Comparison of ENCODE assay signal across 8 mouse cellular contexts in genomic region chr13:92828820-92829219, GRCm38 (mm10). TPM values are rescaled to one million over a fixed set of nuclear protein-coding genes. Genes with fewer than 3 reads are reported as not detected.
DNase-seq lines count a peak whose midpoint lies in the region; ATAC-seq and TF ChIP-seq lines count a peak whose summit lies in the region.
"Had no signal": no experiment of that assay in that cellular context is flagged by ENCODE, and none has a peak within 500 bp of the region (broad histone marks: within the 10 kb centered on the region; RNA-seq: fewer than 3 reads in every experiment).

No protein-coding gene starts in this region.

- H3K9ac ChIP-seq in hindbrain, postnatal 0 days (replicated peaks; ENCODE audit: low read length) = no peak overlapping the region
- H3K9ac ChIP-seq in stomach, postnatal 0 days (ENCODE audit: low read length) = no peak overlapping the region

- H3K4me1 ChIP-seq in hindbrain, postnatal 0 days (ENCODE audit: insufficient read depth, low read length) = no peaks in the 10 kb centered on the region
- no peaks in the 10 kb centered on the region for H3K4me1 ChIP-seq in stomach, postnatal 0 days (replicated peaks; ENCODE audit: control insufficient read depth, insufficient read depth)

- no peaks in the 10 kb centered on the region for H3K9me3 ChIP-seq in hindbrain, postnatal 0 days (ENCODE audit: low read length)
- no peaks in the 10 kb centered on the region for H3K9me3 ChIP-seq in stomach, postnatal 0 days (ENCODE audit: control insufficient read depth, low read length)

- H3K27me3 ChIP-seq in hindbrain, postnatal 0 days (ENCODE audit: insufficient read depth, low read length) = no peaks in the 10 kb centered on the region
- no peaks in the 10 kb centered on the region for H3K27me3 ChIP-seq in stomach, postnatal 0 days (ENCODE audit: control insufficient read depth, insufficient read depth, low read length)

- TF ChIP-seq CTCF in hindbrain, postnatal 0 days (IDR thresholded peaks at IDR 0.05; ENCODE audit: low read depth) = no peak
- no peak for TF ChIP-seq CTCF in stomach, postnatal 0 days (IDR thresholded peaks at IDR 0.05; ENCODE audit: low read depth)

- intact Hi-C loops in heart, postnatal 10 days (cut with DNase I) = no loop called here
- intact Hi-C loops in heart, postnatal 25 days (cut with DNase I) = no loop called here

- H3K4me3 ChIP-seq in hindbrain, postnatal 0 days (ENCODE audit: low read length) = no peak overlapping the region
- H3K4me3 ChIP-seq in stomach, postnatal 0 days (ENCODE audit: low read depth, low read length) = no peak overlapping the region

- no peak overlapping the region for H3K27ac ChIP-seq in hindbrain, postnatal 0 days
- no peak overlapping the region for H3K27ac ChIP-seq in stomach, postnatal 0 days (replicated peaks)

- DNase-seq in heart, postnatal 10 days = peak; percentile 29 to 38
- DNase-seq in heart, postnatal 25 days (ENCODE audit: low spot score) = no peak
- peak; percentile 18 for DNase-seq in right cerebral cortex, postnatal 4 days
- DNase-seq in right cerebral cortex, postnatal 14 days = no peak
- DNase-seq in hindbrain, postnatal 0 days (ENCODE audit: low spot score) = peak; percentile 23
- DNase-seq in stomach, postnatal 0 days (ENCODE audit: low spot score) = no peak
- no peak for DNase-seq in spleen, postnatal 10 days (ENCODE audit: low spot score in 2 of 2)
- DNase-seq: cerebellum, adult 11 months had no signal

- H3K4me2 ChIP-seq in hindbrain, postnatal 0 days (ENCODE audit: low read depth, low read length) = no peak overlapping the region
- H3K4me2 ChIP-seq in stomach, postnatal 0 days (replicated peaks; ENCODE audit: low read depth) = 0 out of 2 replicates have a peak overlapping the region, but pooled peaks have one; percentile 11

- WGBS in hindbrain, postnatal 0 days = 51% methylated on average over 10 of the region's 10 CpGs
- 44% methylated on average over 10 of the region's 10 CpGs for WGBS in stomach, postnatal 0 days

- no peak for ATAC-seq in hindbrain, postnatal 0 days
- no peak for ATAC-seq in stomach, postnatal 0 days (ENCODE audit: low FRiP score, low TSS enrichment)

- H3K36me3 ChIP-seq in hindbrain, postnatal 0 days (ENCODE audit: insufficient read depth, low read length) = no peaks in the 10 kb centered on the region
- no peaks in the 10 kb centered on the region for H3K36me3 ChIP-seq in stomach, postnatal 0 days (ENCODE audit: control insufficient read depth, insufficient read depth, low read length)

- TF ChIP-seq EP300 in stomach, postnatal 0 days (optimal IDR thresholded peaks at IDR 0.05) = no peak

RNA-seq across cellular contexts. Expression of gene Mtx3, which starts 15.7 kb away (rescaled TPM):
- total RNA-seq in heart, postnatal 10 days (2021) = 10 to 100 TPM in 1 of 2 experiments, 1 to 10 TPM in 1; 8.7 to 10.5 TPM
- 1 to 10 TPM; 7.7 to 7.8 TPM for total RNA-seq in heart, postnatal 25 days (2021)
- 17.0 and 19.9 TPM in 2 replicates for total RNA-seq in hindbrain, postnatal 0 days (2014; rRNA removed)
- 3.6 and 3.9 TPM in 2 replicates for polyA plus RNA-seq in hindbrain, postnatal 0 days (2015; fragmentation: Nextera tagmentation; extraction: Ambion mirVana)
- 1.2 and 1.5 TPM in 2 replicates for polyA plus RNA-seq in stomach, postnatal 0 days (2015; fragmentation: Nextera tagmentation; extraction: Ambion mirVana)

RNA-seq across cellular contexts. Expression of gene Thbs4, which starts 34.2 kb away (rescaled TPM):
- 10 to 100 TPM in 1 of 2 experiments, 1 to 10 TPM in 1; 8.9 to 12.4 TPM for total RNA-seq in heart, postnatal 10 days (2021)
- total RNA-seq in heart, postnatal 25 days (2021) = 1 to 10 TPM; 3.9 to 6.0 TPM
- 0.93 and 0.94 TPM in 2 replicates for total RNA-seq in hindbrain, postnatal 0 days (2014; rRNA removed)
- 1.00 and 1.3 TPM in 2 replicates for polyA plus RNA-seq in hindbrain, postnatal 0 days (2015; fragmentation: Nextera tagmentation; extraction: Ambion mirVana)
- polyA plus RNA-seq in stomach, postnatal 0 days (2015; fragmentation: Nextera tagmentation; extraction: Ambion mirVana) = 0.72 and 0.93 TPM in 2 replicates

Comparison
In these comparisons a context has a peak if more than half of its experiments do, and no peak if none do; other contexts are left out.
1. DNase-seq: peak in heart, postnatal 10 days (2 of 2), right cerebral cortex, postnatal 4 days (single experiment) and hindbrain, postnatal 0 days (single experiment); none in heart, postnatal 25 days (single experiment), right cerebral cortex, postnatal 14 days (single experiment), stomach, postnatal 0 days (single experiment) and spleen, postnatal 10 days (0 of 2).